Comparison of ENCODE assay signal across 18 mouse cellular contexts in the genomic region with DNA sequence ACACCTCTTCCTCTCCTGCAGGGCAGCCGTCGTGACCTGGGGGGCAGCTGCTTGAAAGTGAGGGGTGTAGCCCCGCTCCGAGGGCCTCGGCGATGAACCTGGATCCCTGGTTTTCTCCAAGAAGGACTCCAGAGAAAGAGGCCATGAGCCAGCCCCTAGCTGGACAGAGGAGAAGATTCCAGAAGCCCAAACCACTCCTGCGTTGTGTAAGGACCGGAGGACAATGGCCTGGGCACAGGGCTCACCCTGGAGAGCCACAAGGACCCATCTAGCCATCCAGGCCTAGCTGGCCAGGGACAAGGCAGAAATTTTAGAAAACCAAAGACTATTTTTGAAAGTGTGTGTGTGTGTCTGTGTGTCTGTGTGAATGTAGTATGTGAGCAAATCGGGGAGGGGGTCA. TPM values are rescaled to one million over a fixed set of nuclear protein-coding genes. Genes with fewer than 3 reads are reported as not detected.
"Had no signal": no experiment of that assay in that cellular context is flagged by ENCODE, and none has a peak within 500 bp of the region (broad histone marks: within the 10 kb centered on the region; RNA-seq: fewer than 3 reads in every experiment).

No protein-coding gene starts in this region.

- H3K9ac ChIP-seq: lung, embryonic 14.5 days; midbrain, embryonic 12.5 days; neural tube, embryonic 13.5 days; neural tube, embryonic 15.5 days had no signal

- H3K27ac ChIP-seq: midbrain, embryonic 10.5 days; midbrain, embryonic 12.5 days; neural tube, embryonic 13.5 days; neural tube, embryonic 15.5 days had no signal

- DNase-seq: lung, adult 18-20 months; lung, embryonic 14.5 days; lung, postnatal 10 days; midbrain, embryonic 14.5 days; retina, postnatal 1 day; right cerebral cortex, adult 18-20 months; right cerebral cortex, postnatal 25 days; right cerebral cortex, postnatal 4 days; spleen, adult 18-20 months; thymus, adult 18-20 months; thymus, postnatal 14 days; thymus, postnatal 36 days had no signal

- H3K36me3 ChIP-seq: midbrain, embryonic 10.5 days; midbrain, embryonic 12.5 days; neural tube, embryonic 13.5 days; neural tube, embryonic 15.5 days had no signal

- H3K4me3 ChIP-seq: midbrain, embryonic 10.5 days; midbrain, embryonic 12.5 days; myocyte; neural tube, embryonic 13.5 days; neural tube, embryonic 15.5 days had no signal

RNA-seq across cellular contexts. Expression of a gene that starts 5.3 kb away (rescaled TPM):
- total RNA-seq: megakaryocyte, adult 5-6 weeks had no signal
- polyA plus RNA-seq: myocyte had no signal
